Mouse (Mus musculus) heart, embryonic 16.5 days (tissue): ENCODE results near the gene Rgl1. TPM values are rescaled to one million over a fixed set of nuclear protein-coding genes. Genes with fewer than 3 reads are reported as not detected.

Source experiments
- ATAC-seq: fragments of 200-750 bp; cut with Nextera tagmentation; replicated peaks from 2 replicates; pipeline ENCODE4 v1.8.0; 2017; ENCODE audit warnings: moderate number of reproducible peaks; ENCODE audit not compliant: insufficient read depth, low FRiP score; ENCODE audit errors: extremely low read depth
- H3K27ac ChIP-seq: fragments of 300-500 bp; sonication (generic); 2 replicates; pipeline ENCODE4 v1.5.1; 2014; ENCODE audit warnings: mild to moderate bottlenecking, low read length, control low read depth, moderate library complexity
- H3K27me3 ChIP-seq: fragments of 300-500 bp; sonication (generic); 2 replicates; pipeline ENCODE4 v1.6.1; 2014; ENCODE audit warnings: low read length, mixed read lengths; ENCODE audit not compliant: control insufficient read depth, insufficient read depth
- H3K36me3 ChIP-seq: fragments of 300-500 bp; sonication (generic); 2 replicates; pipeline ENCODE4 v1.6.1; 2014; ENCODE audit not compliant: control insufficient read depth, insufficient read depth
- H3K4me1 ChIP-seq: fragments of 300-500 bp; sonication (generic); 2 replicates; pipeline ENCODE4 v1.6.1; 2014; ENCODE audit warnings: low read length, mixed read lengths; ENCODE audit not compliant: control insufficient read depth, insufficient read depth
- H3K4me2 ChIP-seq: fragments of 300-500 bp; sonication (generic); 2 replicates; pipeline ENCODE4 v1.6.1; 2014; ENCODE audit warnings: low read depth, mild to moderate bottlenecking, control low read depth, low read length
- H3K4me3 ChIP-seq: fragments of 300-500 bp; sonication (generic); 2 replicates; pipeline ENCODE4 v1.5.1; 2014; ENCODE audit warnings: mild to moderate bottlenecking, control low read depth, low read length
- H3K9ac ChIP-seq: fragments of 300-500 bp; sonication (generic); 2 replicates; pipeline ENCODE4 v1.6.1; 2014; ENCODE audit warnings: low read length, control low read depth
- H3K9me3 ChIP-seq: fragments of 300-500 bp; sonication (generic); replicated peaks from 2 replicates; pipeline ENCODE4 v1.6.1; 2016; ENCODE audit warnings: low read length; ENCODE audit not compliant: control insufficient read depth
- WGBS: fragments of 180-500 bp; shearing (Covaris S2); extraction: QIAGEN DNeasy Blood & Tissue Kit; methylation state at CpG from one replicate; pipeline ENCODE4 v1.1.7; 2014; 5-methylcytosine and 5-hydroxymethylcytosine counted together
- polyA plus RNA-seq: library from polyadenylated mRNA; unstranded; fragments of >200 nt; fragmentation: Nextera tagmentation; extraction: Ambion mirVana; gene quantifications from 2 replicates; pipeline ENCODE4 v1.2.1, GENCODE M21; 2015

Gene Rgl1
- polyA plus RNA-seq, 1 experiment from 2014 or later = 61.0 TPM

DNA sequence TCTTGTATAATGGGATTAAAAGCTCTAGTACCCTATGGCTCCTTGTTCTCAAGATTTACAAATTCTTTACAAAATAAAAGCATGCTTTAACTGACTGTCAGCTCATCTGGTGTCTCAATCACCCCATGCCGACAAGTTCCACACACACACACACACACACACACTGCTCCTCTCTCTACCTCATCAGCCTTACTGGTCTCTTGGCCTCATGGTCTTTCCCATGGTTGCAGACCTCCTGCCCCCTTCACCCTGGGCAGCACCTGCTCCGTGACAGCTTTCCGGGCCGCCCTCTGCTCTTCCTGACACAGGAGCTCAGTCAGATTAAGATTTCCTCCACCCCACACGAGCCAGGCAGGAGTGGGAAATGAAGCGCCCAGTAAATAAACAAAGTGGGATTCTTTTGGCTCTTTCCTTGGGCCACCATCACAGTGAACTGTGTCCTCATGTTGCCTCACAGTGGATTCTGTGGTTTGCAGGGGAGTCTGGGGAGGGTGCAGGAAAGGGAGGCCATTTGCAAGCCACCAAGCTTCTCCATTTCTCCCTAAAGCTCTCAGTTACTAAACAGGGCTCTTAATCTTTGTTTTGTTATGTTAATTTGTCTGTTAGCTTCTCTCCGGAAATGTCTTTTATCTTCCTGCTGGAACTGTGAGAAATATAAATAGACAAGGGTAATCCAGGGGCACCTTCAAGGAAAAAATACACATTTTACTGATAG, 193.2 kb downstream of the Rgl1 start:
- H3K9me3 ChIP-seq = no peaks in the 10 kb centered on the region
- no peak overlapping the region for H3K4me3 ChIP-seq
- H3K27ac ChIP-seq = peak overlapping the region; percentile 24; the same call in 1 of the 2 replicates
- no peak overlapping the region for H3K9ac ChIP-seq
- no peaks in the 10 kb centered on the region for H3K27me3 ChIP-seq
- peaks cover 32% of the 10 kb centered on the region for H3K4me1 ChIP-seq
- peaks cover 9% of the 10 kb centered on the region for H3K36me3 ChIP-seq
- H3K4me2 ChIP-seq = no peak overlapping the region
- 34% methylated on average over 7 of the region's 7 CpGs for WGBS
- ATAC-seq = no peak

DNA sequence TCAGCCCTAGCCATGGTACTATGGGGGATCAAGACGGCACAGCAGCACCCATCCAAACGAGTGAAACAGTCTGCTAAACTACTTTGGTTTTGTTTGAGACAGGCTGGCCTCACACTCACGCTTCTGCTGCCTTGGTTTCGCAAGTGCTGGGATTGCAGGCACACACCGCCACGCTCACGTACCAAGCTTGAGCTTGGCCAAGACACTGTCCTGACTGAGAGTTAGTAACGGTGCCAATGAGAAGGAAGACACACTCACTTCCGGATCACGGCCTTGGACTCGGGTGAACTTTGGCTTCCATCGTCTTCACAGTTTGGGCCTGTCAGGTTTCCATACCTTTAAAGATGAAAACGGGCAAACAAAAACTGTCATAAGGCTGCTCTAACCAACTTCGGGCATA, 194.8 kb downstream of the Rgl1 start:
- H3K9ac ChIP-seq = no peak overlapping the region
- WGBS = 88% methylated on average over 14 of the region's 14 CpGs
- no peak overlapping the region for H3K4me3 ChIP-seq
- H3K4me2 ChIP-seq = no peak overlapping the region
- no peaks in the 10 kb centered on the region for H3K27me3 ChIP-seq
- no peak overlapping the region for H3K27ac ChIP-seq
- H3K36me3 ChIP-seq = peaks cover 9% of the 10 kb centered on the region
- no peak for ATAC-seq
- peaks cover 32% of the 10 kb centered on the region for H3K4me1 ChIP-seq
- H3K9me3 ChIP-seq = no peaks in the 10 kb centered on the region

DNA sequence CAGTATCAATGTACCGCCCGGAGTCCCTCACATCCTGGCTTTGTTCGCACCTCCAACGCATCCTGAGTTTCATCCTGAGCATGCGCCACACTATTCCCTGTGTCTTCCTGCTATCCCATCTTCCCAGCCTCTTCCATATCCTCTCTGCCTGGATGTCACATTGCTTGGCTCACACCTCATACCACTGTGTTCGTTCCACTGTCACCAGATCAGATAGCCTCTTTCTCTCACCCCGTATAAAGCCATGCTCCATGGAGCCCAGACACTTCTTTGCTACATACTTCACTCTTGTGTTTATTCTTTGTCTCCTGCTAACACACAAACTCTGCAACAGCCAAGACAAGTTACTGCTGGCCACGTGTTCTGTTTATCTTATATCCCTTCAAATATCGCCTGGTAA, 195.5 kb downstream of the Rgl1 start:
- Histone ChIP-seq H3K4me2 (no peak overlapping the region), H3K36me3 (peaks cover 9% of the 10 kb centered on the region), H3K27ac (no peak overlapping the region), H3K27me3 (no peaks in the 10 kb centered on the region), H3K4me1 (peaks cover 37% of the 10 kb centered on the region), H3K9me3 (no peaks in the 10 kb centered on the region), H3K9ac (no peak overlapping the region), H3K4me3 (no peak overlapping the region)
- 74% methylated on average over 9 of the region's 9 CpGs for WGBS
- ATAC-seq = no peak

DNA sequence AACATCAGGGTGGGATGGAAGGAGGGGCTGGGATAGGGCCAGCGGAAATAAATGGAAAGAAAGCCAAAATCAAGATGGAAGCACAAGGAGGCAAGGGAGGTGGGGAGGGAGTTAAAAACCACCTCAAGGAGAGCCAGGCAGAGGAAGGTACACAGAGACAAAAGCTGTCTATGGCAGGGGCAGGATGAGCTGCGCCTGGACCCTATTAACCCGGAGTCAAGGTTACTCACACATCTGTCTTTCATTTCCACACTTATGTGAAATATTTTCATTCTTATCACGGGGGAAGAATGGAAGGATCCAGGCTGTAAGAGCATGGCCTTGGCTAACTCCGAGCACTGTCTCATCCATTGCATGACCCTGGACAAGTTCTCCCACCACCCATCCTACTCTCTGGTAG, 202.9 kb downstream of the Rgl1 start:
- Histone ChIP-seq H3K4me3 (no peak overlapping the region), H3K4me1 (peaks cover 31% of the 10 kb centered on the region), H3K9ac (no peak overlapping the region), H3K9me3 (no peaks in the 10 kb centered on the region), H3K4me2 (no peak overlapping the region), H3K27ac (no peak overlapping the region), H3K36me3 (no peaks in the 10 kb centered on the region; the same call in 1 of the 2 replicates), H3K27me3 (no peaks in the 10 kb centered on the region)
- WGBS = 73% methylated on average over 5 of the region's 5 CpGs
- no peak for ATAC-seq

DNA sequence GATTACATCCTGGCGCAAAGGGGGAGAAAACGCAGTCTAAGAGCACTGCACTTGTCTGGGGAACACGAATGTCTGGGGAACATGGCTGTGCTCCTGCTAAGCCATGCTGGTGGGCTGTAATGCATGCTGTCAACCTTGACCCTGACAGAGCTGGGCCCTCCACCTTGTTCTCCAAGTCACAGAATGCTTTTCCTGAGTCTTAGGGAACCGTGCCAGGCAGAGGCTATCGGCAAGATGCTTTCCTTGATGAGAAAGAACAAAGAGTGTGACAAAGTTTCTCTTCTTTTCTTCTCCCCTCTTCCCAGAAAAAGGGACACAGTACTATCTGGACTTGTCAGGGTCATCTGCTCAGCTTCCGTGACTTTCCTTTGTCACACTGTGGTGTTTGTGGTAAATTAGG, 203.3 kb downstream of the Rgl1 start:
- Histone ChIP-seq H3K4me2 (no peak overlapping the region), H3K9me3 (no peaks in the 10 kb centered on the region), H3K4me3 (no peak overlapping the region), H3K9ac (no peak overlapping the region), H3K27me3 (no peaks in the 10 kb centered on the region), H3K36me3 (no peaks in the 10 kb centered on the region; the same call in 1 of the 2 replicates), H3K4me1 (peaks cover 31% of the 10 kb centered on the region), H3K27ac (no peak overlapping the region)
- 68% methylated on average over 6 of the region's 6 CpGs for WGBS
- ATAC-seq = no peak

DNA sequence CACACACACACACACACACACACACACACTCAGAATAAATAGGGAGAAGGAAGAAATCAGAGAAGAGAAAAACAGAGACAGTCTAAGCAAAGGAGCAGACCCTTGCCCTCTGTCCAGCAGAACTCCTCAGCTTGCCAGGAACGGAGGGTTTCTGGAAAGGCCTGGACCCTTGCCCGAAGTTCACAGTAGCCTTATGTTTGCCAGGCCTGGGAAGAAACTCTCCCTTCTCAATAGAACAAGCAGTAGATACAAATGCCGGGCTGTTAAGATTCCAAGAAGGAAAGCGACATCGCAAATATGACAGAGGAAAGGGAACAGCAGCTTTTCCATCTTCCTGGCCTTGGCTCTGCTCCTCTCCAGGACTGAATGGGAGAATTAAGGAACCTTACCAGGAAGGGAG, 205.7 kb downstream of the Rgl1 start:
- WGBS = 49% methylated on average over 5 of the region's 5 CpGs
- ATAC-seq = no peak
- Histone ChIP-seq H3K4me3 (no peak overlapping the region), H3K9me3 (no peaks in the 10 kb centered on the region), H3K36me3 (0 out of 2 replicates have a peak, but pooled peaks cover 4% of the 10 kb centered on the region), H3K4me2 (no peak overlapping the region), H3K27ac (peak overlapping the region; percentile 26; the same call in 1 of the 2 replicates), H3K4me1 (peaks cover 44% of the 10 kb centered on the region), H3K9ac (no peak overlapping the region), H3K27me3 (no peaks in the 10 kb centered on the region)

DNA sequence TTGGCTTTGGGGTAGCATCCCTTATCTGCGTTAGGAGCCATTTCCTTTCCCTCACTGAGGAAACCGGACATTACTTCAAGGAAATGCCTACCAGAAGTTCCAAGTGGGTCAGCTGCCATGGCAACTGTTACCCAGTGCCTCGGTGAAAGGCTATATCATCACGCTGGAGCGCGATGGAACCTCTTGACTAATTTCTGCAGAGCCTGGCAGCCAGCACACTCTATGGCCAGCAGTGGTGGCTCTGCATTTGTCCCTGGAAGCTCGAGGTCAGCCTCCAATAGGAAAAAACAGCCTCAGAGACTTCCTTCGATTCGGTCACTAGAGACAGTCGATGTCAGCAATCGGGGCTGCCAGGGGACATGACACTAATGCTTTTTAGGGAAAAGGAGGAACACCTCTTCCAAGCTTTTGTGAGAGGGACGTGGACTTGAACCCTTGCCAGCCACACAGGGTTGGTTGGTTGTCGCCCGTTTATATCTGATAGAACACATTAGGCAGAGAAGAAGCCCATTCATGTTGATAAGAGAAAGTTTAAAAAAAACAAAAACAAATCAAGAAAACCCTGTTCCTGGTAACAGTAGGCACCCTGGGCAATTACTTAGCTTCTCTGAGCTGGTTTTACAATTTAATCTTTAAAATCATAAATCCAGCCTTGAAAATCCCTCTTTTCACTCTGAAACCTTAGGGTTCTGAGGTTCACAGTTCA, 209.4 kb downstream of the Rgl1 start:
- peak overlapping the region; percentile 36; the same call in 1 of the 2 replicates for H3K9ac ChIP-seq
- 15% methylated on average over 14 of the region's 14 CpGs for WGBS
- peaks cover 26% of the 10 kb centered on the region for H3K36me3 ChIP-seq
- H3K4me3 ChIP-seq = no peak overlapping the region
- peaks cover 46% of the 10 kb centered on the region for H3K4me1 ChIP-seq
- ATAC-seq = peak; percentile 66
- peak overlapping the region; percentile 97 for H3K27ac ChIP-seq
- H3K27me3 ChIP-seq = no peaks in the 10 kb centered on the region
- H3K4me2 ChIP-seq = peak overlapping the region; percentile 45
- H3K9me3 ChIP-seq = no peaks in the 10 kb centered on the region

DNA sequence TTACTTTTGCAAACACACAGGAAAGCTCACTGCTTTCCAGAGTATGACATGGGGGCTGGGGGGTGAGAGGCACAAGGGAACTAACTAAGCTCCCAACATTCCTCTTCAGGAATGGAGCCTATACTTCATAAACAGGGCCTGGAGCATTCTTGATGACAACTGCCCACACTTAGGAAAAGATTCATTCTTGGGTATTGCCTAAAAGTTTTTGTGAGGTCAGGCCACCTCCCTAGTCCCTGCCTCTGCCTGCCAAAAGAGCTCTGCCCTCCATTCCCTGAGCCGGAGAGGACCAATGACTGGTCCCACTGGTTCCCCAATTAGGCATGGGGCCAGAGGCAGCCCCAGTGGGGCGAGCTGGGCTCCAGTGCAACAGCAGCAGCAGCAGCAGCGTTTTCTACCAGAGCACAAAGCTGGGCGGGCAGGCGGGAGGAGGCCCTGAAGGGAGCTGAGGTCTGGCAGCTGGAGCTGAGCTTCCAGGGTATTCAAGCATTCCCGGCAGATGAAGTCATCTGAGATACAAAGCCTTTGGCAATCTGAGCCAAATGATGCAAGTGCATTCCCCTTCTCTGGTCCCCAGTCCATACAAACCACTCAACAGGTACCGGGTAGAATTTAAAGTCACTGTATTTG, 210.1 kb downstream of the Rgl1 start:
- no peaks in the 10 kb centered on the region for H3K9me3 ChIP-seq
- peak overlapping the region; percentile 97 for H3K27ac ChIP-seq
- H3K9ac ChIP-seq = peak overlapping the region; percentile 63
- H3K4me2 ChIP-seq = peak overlapping the region; percentile 45
- ATAC-seq = peak; percentile 93
- H3K36me3 ChIP-seq = peaks cover 30% of the 10 kb centered on the region
- no peak overlapping the region for H3K4me3 ChIP-seq
- WGBS = 4% methylated on average over 7 of the region's 7 CpGs
- H3K4me1 ChIP-seq = peaks cover 50% of the 10 kb centered on the region
- no peaks in the 10 kb centered on the region for H3K27me3 ChIP-seq
